Mouse (Mus musculus): ENCODE data around the gene Raph1.

- TF ChIP-seq CTCF (IDR thresholded peaks at IDR 0.05; ENCODE audit: low read depth) = no peak
- no peak for TF ChIP-seq EP300 (IDR thresholded peaks at IDR 0.05; ENCODE audit: low read depth)
Observed at GRCm38 (mm10) chr1:60565931-60566630, 823 bp downstream of the Raph1 start.

Data from heart, postnatal 0 days (tissue).